ENCODE assay signal across 10 mouse cellular contexts in the genomic region with DNA sequence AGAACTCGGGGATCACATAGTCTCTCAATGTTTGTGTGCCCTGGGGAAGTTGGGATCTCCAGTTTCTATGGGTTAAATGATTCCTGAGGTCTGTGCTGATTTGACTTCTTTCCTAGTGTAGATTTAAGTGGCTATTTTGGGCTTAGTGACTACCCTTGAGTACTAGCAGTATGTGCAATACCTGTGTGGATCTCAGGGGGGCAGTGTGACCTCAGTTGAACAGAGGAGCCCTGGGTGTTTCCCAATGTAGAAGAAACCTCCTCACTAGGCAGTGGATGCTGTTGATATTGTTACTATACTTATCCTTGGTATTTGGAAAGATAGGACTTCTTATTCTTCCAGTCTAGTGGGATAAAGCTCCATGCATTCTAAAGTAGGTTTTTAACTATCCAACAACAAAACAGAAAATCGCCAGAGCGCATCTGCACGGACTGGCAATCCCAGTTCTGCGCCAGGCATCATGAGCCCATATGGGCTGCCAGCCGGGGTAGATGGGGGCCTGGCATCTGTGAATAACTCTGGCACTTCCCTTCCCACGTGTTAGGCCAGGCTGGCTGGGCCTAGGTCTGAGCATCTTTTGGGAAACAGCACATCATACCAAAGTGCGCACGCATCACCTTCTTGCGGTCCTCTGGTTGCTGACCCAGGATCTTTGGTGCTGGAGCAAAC.
DNase-seq lines count a peak whose midpoint lies in the region; ATAC-seq and TF ChIP-seq lines count a peak whose summit lies in the region.
"Had no signal": no experiment of that assay in that cellular context is flagged by ENCODE, and none has a peak within 500 bp of the region (broad histone marks: within the 10 kb centered on the region; RNA-seq: fewer than 3 reads in every experiment).

No protein-coding gene starts in this region.

- no peaks in the 10 kb centered on the region for H3K79me2 ChIP-seq in heart, adult 2 months (replicated peaks; ENCODE audit: control insufficient read depth, insufficient read depth, low read length)

- H3K4me3 ChIP-seq in heart, adult 2 months = no peak overlapping the region
- H3K4me3 ChIP-seq in midbrain, embryonic 13.5 days (replicated peaks) = no peak overlapping the region
- H3K4me3 ChIP-seq: hindbrain, embryonic 15.5 days; midbrain, embryonic 12.5 days had no signal

- TF ChIP-seq POLR2A in heart, adult 2 months (IDR thresholded peaks at IDR 0.05; ENCODE audit: insufficient read depth, low read depth, low read length) = no peak

- WGBS in heart, adult 2 months = 89% methylated on average over 10 of the region's 10 CpGs
- WGBS in midbrain, embryonic 13.5 days = 91% methylated on average over 10 of the region's 10 CpGs

- no peaks in the 10 kb centered on the region for H3K27me3 ChIP-seq in heart, adult 2 months (ENCODE audit: control insufficient read depth, insufficient read depth, low read length)
- no peaks in the 10 kb centered on the region for H3K27me3 ChIP-seq in midbrain, embryonic 13.5 days
- H3K27me3 ChIP-seq: hindbrain, embryonic 15.5 days; midbrain, embryonic 12.5 days had no signal

- no peak for ATAC-seq in midbrain, embryonic 13.5 days

- no peak for DNase-seq in heart, adult 2 months
- no peak for DNase-seq in heart, adult 9 months (ENCODE audit: low spot score in 2 of 2)
- peak; percentile 37 for DNase-seq in urinary bladder, postnatal 14 days (ENCODE audit: low spot score)
- DNase-seq in urinary bladder, adult 2 months (ENCODE audit: low spot score) = no peak
- DNase-seq in embryo, embryonic 10.5 days (ENCODE audit: low spot score) = peak; percentile 67
- peak; percentile 66 to 75 for DNase-seq in kidney, postnatal 4 days
- peak; percentile 42 to 46 for DNase-seq in natural killer cell, adult 2 months (ENCODE audit: low spot score in 2 of 2)

- no peak overlapping the region for H3K9ac ChIP-seq in heart, adult 2 months (ENCODE audit: low read depth, low read length)
- H3K9ac ChIP-seq in midbrain, embryonic 13.5 days (replicated peaks) = no peak overlapping the region
- H3K9ac ChIP-seq: hindbrain, embryonic 15.5 days; midbrain, embryonic 12.5 days had no signal

- H3K36me3 ChIP-seq in heart, adult 2 months (ENCODE audit: control insufficient read depth, insufficient read depth, low read length) = no peaks in the 10 kb centered on the region; the same call in 1 of the 2 replicates
- H3K36me3 ChIP-seq in midbrain, embryonic 13.5 days = 0 out of 2 replicates have a peak, but pooled peaks cover 5% of the 10 kb centered on the region
- H3K36me3 ChIP-seq: hindbrain, embryonic 15.5 days had no signal

- peaks cover 6% of the 10 kb centered on the region for H3K4me1 ChIP-seq in heart, adult 2 months (ENCODE audit: control insufficient read depth, insufficient read depth, low read length)
- peaks cover 24% of the 10 kb centered on the region for H3K4me1 ChIP-seq in midbrain, embryonic 13.5 days (replicated peaks)

- H3K27ac ChIP-seq in heart, adult 2 months = no peak overlapping the region
- H3K27ac ChIP-seq in midbrain, embryonic 13.5 days = no peak overlapping the region
- H3K27ac ChIP-seq: hindbrain, embryonic 15.5 days; midbrain, embryonic 12.5 days had no signal

- intact Hi-C loops in heart, adult 2 months (cut with DNase I) = no loop called here

- TF ChIP-seq EP300 in heart, adult 2 months (IDR thresholded peaks at IDR 0.05; ENCODE audit: insufficient read depth, low read depth, low read length) = no peak

- H3K9me3 ChIP-seq in midbrain, embryonic 13.5 days = no peaks in the 10 kb centered on the region
- H3K9me3 ChIP-seq: hindbrain, embryonic 15.5 days; midbrain, embryonic 12.5 days had no signal

- TF ChIP-seq CTCF in heart, adult 2 months (IDR thresholded peaks at IDR 0.05) = peak; percentile 58

- no peak overlapping the region for H3K4me2 ChIP-seq in midbrain, embryonic 13.5 days (replicated peaks)
- H3K4me2 ChIP-seq: hindbrain, embryonic 15.5 days; midbrain, embryonic 12.5 days had no signal

Comparison
In these comparisons a context has a peak if more than half of its experiments do, and no peak if none do; other contexts are left out.
1. DNase-seq: peak in urinary bladder, postnatal 14 days (single experiment), embryo, embryonic 10.5 days (single experiment), kidney, postnatal 4 days (2 of 2) and natural killer cell, adult 2 months (2 of 2); none in heart, adult 2 months (0 of 2), heart, adult 9 months (0 of 2) and urinary bladder, adult 2 months (single experiment).